Mouse (Mus musculus) forebrain, embryonic 14.5 days (tissue): ENCODE measurements around the gene Gps1. TPM values are rescaled to one million over a fixed set of nuclear protein-coding genes. Genes with fewer than 3 reads are reported as not detected.

ENCODE experiments used
- ATAC-seq: fragments of 200-750 bp; cut with Nextera tagmentation; 2 replicates; pipeline ENCODE4 v1.8.0; 2017; ENCODE audit warnings: mild to moderate bottlenecking, moderate library complexity
- DNase-seq: peaks from one replicate; pipeline ENCODE4 v3.0.0-alpha.2; 2015; ENCODE audit warnings: low spot score
- H3K27ac ChIP-seq: fragments of 300-500 bp; sonication (generic); 2 replicates; pipeline ENCODE4 v1.5.1; 2014; ENCODE audit warnings: low read depth, mild to moderate bottlenecking, control low read depth, low read length, moderate library complexity
- H3K27me3 ChIP-seq: fragments of 300-500 bp; sonication (generic); replicated peaks from 2 replicates; pipeline ENCODE4 v1.6.1; 2014; ENCODE audit warnings: low read length, control low read depth, mixed read lengths; ENCODE audit not compliant: control insufficient read depth, insufficient read depth
- H3K36me3 ChIP-seq: fragments of 300-500 bp; sonication (generic); 2 replicates; pipeline ENCODE4 v1.6.1; 2014; ENCODE audit warnings: low read length, control low read depth; ENCODE audit not compliant: control insufficient read depth, insufficient read depth
- H3K4me1 ChIP-seq: fragments of 300-500 bp; sonication (generic); 2 replicates; pipeline ENCODE4 v1.6.1; 2014; ENCODE audit warnings: antibody characterized with exemption, low read length, control low read depth; ENCODE audit not compliant: control insufficient read depth, insufficient read depth
- H3K4me2 ChIP-seq: fragments of 300-500 bp; sonication (generic); 2 replicates; pipeline ENCODE4 v1.6.1; 2014; ENCODE audit warnings: mild to moderate bottlenecking, control low read depth, low read length
- H3K4me3 ChIP-seq: fragments of 300-500 bp; sonication (generic); 2 replicates; pipeline ENCODE4 v1.5.1; 2014; ENCODE audit warnings: low read depth, low read length, control low read depth
- H3K9ac ChIP-seq: fragments of 300-500 bp; sonication (generic); 2 replicates; pipeline ENCODE4 v1.6.1; 2014; ENCODE audit warnings: mild to moderate bottlenecking, low read length, control low read depth, moderate library complexity
- H3K9me3 ChIP-seq: fragments of 300-500 bp; sonication (generic); replicated peaks from 2 replicates; pipeline ENCODE4 v1.6.1; 2016; ENCODE audit warnings: low read length, control low read depth, mixed read lengths; ENCODE audit not compliant: control insufficient read depth
- WGBS: fragments of 180-500 bp; shearing (Covaris S2); extraction: QIAGEN DNeasy Blood & Tissue Kit; methylation state at CpG from one replicate; pipeline ENCODE4 v1.1.7; 2014; 5-methylcytosine and 5-hydroxymethylcytosine counted together
- polyA plus RNA-seq: library from polyadenylated mRNA; unstranded; fragments of >200 nt; fragmentation: Nextera tagmentation; extraction: Ambion mirVana; gene quantifications from 2 replicates; pipeline ENCODE4 v1.2.1, GENCODE M21; 2014

Gene Gps1
- polyA plus RNA-seq = 348 and 350 TPM in 2 replicates

- DNase-seq (peak; percentile 85), ATAC-seq (peak; percentile 90)
- Histone ChIP-seq H3K9ac (peak within 1 kb of the TSS; percentile 91), H3K4me3 (peak within 1 kb of the TSS; percentile 94), H3K9me3 (no peaks in the 10 kb centered on the region), H3K36me3 (peaks cover 54% of the 10 kb centered on the region), H3K27ac (peak within 1 kb of the TSS; percentile 66), H3K27me3 (no peaks in the 10 kb centered on the region), H3K4me2 (peak within 1 kb of the TSS; percentile 97), H3K4me1 (peaks cover 11% of the 10 kb centered on the region)
- WGBS = under 1% methylated on average over 84 of the region's 107 CpGs
These were observed at the start of gene Gps1, which contains the start of gene Rfng for GRCm38 (mm10) chr11:120784064-120784791. Gps1 (plus strand) TSS chr11:120784272. Rfng (minus strand) TSS chr11:120784207.

DNA sequence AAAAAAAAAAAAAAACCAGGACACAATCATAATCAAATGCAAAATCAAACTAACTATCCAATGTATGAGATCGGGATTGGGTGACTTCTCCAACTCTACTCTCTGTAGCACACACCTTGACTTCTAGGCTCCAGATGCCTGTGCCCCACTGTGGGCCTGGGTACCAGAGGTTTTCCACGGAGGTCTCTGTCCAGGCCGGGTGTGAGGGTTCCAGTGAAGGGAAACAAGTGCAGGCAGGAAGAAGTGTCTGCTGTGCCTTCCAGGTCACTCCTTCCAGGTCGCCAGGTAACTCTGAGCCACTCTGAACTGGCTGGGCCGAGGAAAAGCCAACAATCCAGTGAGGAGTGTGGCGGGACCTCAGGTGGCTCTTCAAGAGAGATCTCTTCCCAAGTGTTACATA, 47.6 kb upstream of the Gps1 start:
- Histone ChIP-seq H3K27ac (no peak overlapping the region), H3K9ac (no peak overlapping the region), H3K4me3 (no peak overlapping the region), H3K36me3 (no peaks in the 10 kb centered on the region), H3K4me1 (no peaks in the 10 kb centered on the region), H3K4me2 (no peak overlapping the region), H3K9me3 (no peaks in the 10 kb centered on the region), H3K27me3 (no peaks in the 10 kb centered on the region)
- ATAC-seq (no peak), DNase-seq (no peak)
- WGBS = 71% methylated on average over 6 of the region's 6 CpGs

GRCm38 (mm10) chr11:120740981-120741380, 43.1 kb upstream of the Gps1 start:
- Histone ChIP-seq H3K27ac (no peak overlapping the region), H3K4me1 (no peaks in the 10 kb centered on the region), H3K4me3 (no peak overlapping the region), H3K9me3 (no peaks in the 10 kb centered on the region), H3K36me3 (no peaks in the 10 kb centered on the region), H3K27me3 (no peaks in the 10 kb centered on the region), H3K4me2 (no peak overlapping the region), H3K9ac (no peak overlapping the region)
- DNase-seq = no peak
- 89% methylated on average over 5 of the region's 5 CpGs for whole genome bisulfite sequencing
- no peak for ATAC-seq

- DNase-seq (no peak), ATAC-seq (no peak)
- WGBS = 80% methylated on average over 7 of the region's 7 CpGs
- Histone ChIP-seq H3K27ac (no peak overlapping the region), H3K4me2 (no peak overlapping the region), H3K27me3 (no peaks in the 10 kb centered on the region), H3K9me3 (no peaks in the 10 kb centered on the region), H3K4me3 (no peak overlapping the region), H3K4me1 (no peaks in the 10 kb centered on the region), H3K36me3 (no peaks in the 10 kb centered on the region), H3K9ac (no peak overlapping the region)
These were observed 39.9 kb upstream of the Gps1 start for GRCm38 (mm10) chr11:120744121-120744701.

GRCm38 (mm10) chr11:120747974-120748373, 36.1 kb upstream of the Gps1 start:
- Histone ChIP-seq H3K36me3 (no peaks in the 10 kb centered on the region), H3K4me1 (no peaks in the 10 kb centered on the region), H3K27me3 (no peaks in the 10 kb centered on the region), H3K9ac (no peak overlapping the region), H3K4me3 (no peak overlapping the region), H3K9me3 (no peaks in the 10 kb centered on the region), H3K27ac (no peak overlapping the region), H3K4me2 (no peak overlapping the region)
- ATAC-seq (no peak), DNase-seq (no peak)
- 79% methylated on average over 4 of the region's 4 CpGs for WGBS

DNA sequence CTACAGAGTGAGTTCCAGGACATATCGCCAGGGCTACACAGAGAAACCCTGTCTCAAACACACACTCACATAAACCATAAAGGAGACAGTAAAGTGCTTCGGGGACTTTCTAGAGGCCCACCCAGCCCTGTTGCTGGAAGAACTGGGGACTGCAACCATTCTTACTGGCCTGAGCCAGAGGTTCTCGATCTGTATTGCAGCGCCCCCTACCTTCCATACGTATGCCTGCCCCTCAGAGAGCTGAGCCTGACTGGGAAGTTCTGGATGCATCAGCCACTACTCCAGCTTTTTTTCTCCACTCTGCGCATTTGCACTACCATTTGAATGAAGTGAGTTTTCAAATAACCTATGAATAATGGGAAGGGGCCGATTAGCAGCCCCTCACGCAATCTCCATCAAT, 34.6 kb upstream of the Gps1 start:
- 56% methylated on average over 8 of the region's 8 CpGs for WGBS
- Histone ChIP-seq H3K4me1 (no peaks in the 10 kb centered on the region), H3K4me2 (no peak overlapping the region), H3K9ac (no peak overlapping the region), H3K27ac (no peak overlapping the region), H3K27me3 (no peaks in the 10 kb centered on the region), H3K4me3 (no peak overlapping the region), H3K9me3 (no peaks in the 10 kb centered on the region), H3K36me3 (no peaks in the 10 kb centered on the region)
- peak; percentile 4 for DNase-seq
- ATAC-seq = no peak

- no peak overlapping the region for H3K27ac ChIP-seq
- no peak overlapping the region for H3K4me3 ChIP-seq
- DNase-seq = no peak
- ATAC-seq = no peak
- 78% methylated on average over 4 of the region's 4 CpGs for WGBS
- H3K9me3 ChIP-seq = no peaks in the 10 kb centered on the region
- no peaks in the 10 kb centered on the region for H3K4me1 ChIP-seq
- H3K9ac ChIP-seq = no peak overlapping the region
- no peaks in the 10 kb centered on the region for H3K36me3 ChIP-seq
- no peak overlapping the region for H3K4me2 ChIP-seq
- H3K27me3 ChIP-seq = no peaks in the 10 kb centered on the region
These were observed 32.5 kb upstream of the Gps1 start for GRCm38 (mm10) chr11:120751606-120752005.

GRCm38 (mm10) chr11:120760236-120760635, 23.8 kb upstream of the Gps1 start:
- Histone ChIP-seq H3K9ac (no peak overlapping the region), H3K27ac (no peak overlapping the region), H3K9me3 (peaks cover 13% of the 10 kb centered on the region; the same call in 1 of the 2 replicates), H3K36me3 (no peaks in the 10 kb centered on the region), H3K4me2 (no peak overlapping the region), H3K27me3 (peaks cover 6% of the 10 kb centered on the region; the same call in 1 of the 2 replicates), H3K4me3 (no peak overlapping the region), H3K4me1 (no peaks in the 10 kb centered on the region)
- DNase-seq (no peak), ATAC-seq (no peak)
- 93% methylated on average over 9 of the region's 9 CpGs for WGBS
